In genomic region chr7:73594492-73595139, GRCm38 (mm10) we compare ENCODE assay signal across 8 mouse cellular contexts. TPM values are rescaled to one million over a fixed set of nuclear protein-coding genes. Genes with fewer than 3 reads are reported as not detected.
DNase-seq lines count a peak whose midpoint lies in the region; ATAC-seq and TF ChIP-seq lines count a peak whose summit lies in the region.

No protein-coding gene starts in this region.

- H3K4me3 ChIP-seq in layer of hippocampus, adult 2 months: peak overlapping the region; percentile 56
- peak overlapping the region; percentile 50 for H3K4me3 ChIP-seq in heart, embryonic 10.5 days
- H3K4me3 ChIP-seq in midbrain, embryonic 15.5 days: peak overlapping the region; percentile 33

- peak overlapping the region; percentile 41 for H3K9ac ChIP-seq in midbrain, embryonic 15.5 days

- DNase-seq in layer of hippocampus, adult 2 months (ENCODE audit: low spot score in 2 of 2): no peak
- DNase-seq in layer of hippocampus, adult 9-10 months (ENCODE audit: low spot score): no peak
- DNase-seq in cerebellum, postnatal 10 days: peak; percentile 69 to 75
- DNase-seq in heart, embryonic 10.5 days (ENCODE audit: low spot score): no peak
- DNase-seq in kidney, postnatal 36 days: peak; percentile 54 to 56
- DNase-seq in frontal cortex, postnatal 25 days (ENCODE audit: low spot score in 2 of 2): no peak

- no peaks in the 10 kb centered on the region for H3K9me3 ChIP-seq in heart, embryonic 10.5 days
- H3K9me3 ChIP-seq in midbrain, embryonic 15.5 days: no peaks in the 10 kb centered on the region

- H3K27me3 ChIP-seq in heart, embryonic 10.5 days (ENCODE audit: insufficient read depth, poor library complexity, severe bottlenecking): no peaks in the 10 kb centered on the region
- H3K27me3 ChIP-seq in midbrain, embryonic 15.5 days (replicated peaks): no peaks in the 10 kb centered on the region

- peaks cover 34% of the 10 kb centered on the region for H3K4me1 ChIP-seq in heart, embryonic 10.5 days
- peaks cover 38% of the 10 kb centered on the region for H3K4me1 ChIP-seq in midbrain, embryonic 15.5 days

- peak; percentile 46; the same call in 1 of the 2 replicates for ATAC-seq in midbrain, embryonic 15.5 days (replicated peaks)
- ATAC-seq in frontal cortex, adult (ENCODE audit: low TSS enrichment): no peak

- H3K4me2 ChIP-seq in midbrain, embryonic 15.5 days: peak overlapping the region; percentile 69

- WGBS in heart, embryonic 10.5 days: under 1% methylated on average over 14 of the region's 14 CpGs
- 1% methylated on average over 14 of the region's 14 CpGs for WGBS in midbrain, embryonic 15.5 days

- TF ChIP-seq CTCF in layer of hippocampus, adult 2 months (conservative IDR thresholded peaks at IDR 0.05): no peak

- H3K36me3 ChIP-seq in heart, embryonic 10.5 days: no peaks in the 10 kb centered on the region
- no peaks in the 10 kb centered on the region for H3K36me3 ChIP-seq in midbrain, embryonic 15.5 days (replicated peaks)

- peak overlapping the region; percentile 95 for H3K27ac ChIP-seq in layer of hippocampus, adult 2 months
- peak overlapping the region; percentile 92 for H3K27ac ChIP-seq in heart, embryonic 10.5 days
- H3K27ac ChIP-seq in midbrain, embryonic 15.5 days: peak overlapping the region; percentile 89

RNA-seq across cellular contexts. Expression of gene Chd2, which starts 53.0 kb away (rescaled TPM):
- 10 to 100 TPM; 57.1 to 58.3 TPM for total RNA-seq in layer of hippocampus, adult 2 months (2021)
- 43.6 and 46.0 TPM in 2 replicates for polyA plus RNA-seq in heart, embryonic 10.5 days (2016; fragmentation: Nextera tagmentation; extraction: Ambion mirVana)
- 48.6 and 52.4 TPM in 2 replicates for polyA plus RNA-seq in midbrain, embryonic 15.5 days (2015; fragmentation: Nextera tagmentation; extraction: Ambion mirVana)

Comparison
In these comparisons a context has a peak if more than half of its experiments do, and no peak if none do; other contexts are left out.
1. DNase-seq: peak in cerebellum, postnatal 10 days (2 of 2) and kidney, postnatal 36 days (2 of 2); none in layer of hippocampus, adult 2 months (0 of 2), layer of hippocampus, adult 9-10 months (single experiment), heart, embryonic 10.5 days (single experiment) and frontal cortex, postnatal 25 days (0 of 2).
2. Peak in every context shown above with its lines, with median percentiles within 50 percentile points of each other: H3K27ac ChIP-seq and H3K4me3 ChIP-seq.